Mouse (Mus musculus) lung, adult 2 months (tissue): ENCODE measurements around the gene Ttc12.

Experiments used
- CTCF ChIP-seq: fragments of 200-500 bp; IDR thresholded peaks from 2 replicates; pipeline ENCODE4 v1.5.1; 2011; ENCODE audit warnings: mild to moderate bottlenecking, low read length, control low read depth; ENCODE audit not compliant: insufficient read depth
- POLR2A ChIP-seq: fragments of 200-500 bp; IDR thresholded peaks from 2 replicates; pipeline ENCODE4 v1.6.1; 2011; ENCODE audit warnings: low read depth, mild to moderate bottlenecking, control low read depth, low read length, borderline replicate concordance; ENCODE audit errors: extremely low read depth

GRCm38 (mm10) chr9:49486805-49487656 is 1.0 kb upstream of the Ttc12 start:
- TF ChIP-seq CTCF, result no peak
- TF ChIP-seq POLR2A, result no peak
